Mouse (Mus musculus): Measurements from ENCODE around the gene Aurkb. TPM values are rescaled to one million over a fixed set of nuclear protein-coding genes. Genes with fewer than 3 reads are reported as not detected.
"Not testable (repeated sequence)": the region's sequence is repeated elsewhere in the genome, so short reads cannot be mapped to it uniquely, and the experiment has no call there.

The Aurkb gene
- polyA plus RNA-seq, 1 experiment from 2014 or later: 29.6 TPM

DNA sequence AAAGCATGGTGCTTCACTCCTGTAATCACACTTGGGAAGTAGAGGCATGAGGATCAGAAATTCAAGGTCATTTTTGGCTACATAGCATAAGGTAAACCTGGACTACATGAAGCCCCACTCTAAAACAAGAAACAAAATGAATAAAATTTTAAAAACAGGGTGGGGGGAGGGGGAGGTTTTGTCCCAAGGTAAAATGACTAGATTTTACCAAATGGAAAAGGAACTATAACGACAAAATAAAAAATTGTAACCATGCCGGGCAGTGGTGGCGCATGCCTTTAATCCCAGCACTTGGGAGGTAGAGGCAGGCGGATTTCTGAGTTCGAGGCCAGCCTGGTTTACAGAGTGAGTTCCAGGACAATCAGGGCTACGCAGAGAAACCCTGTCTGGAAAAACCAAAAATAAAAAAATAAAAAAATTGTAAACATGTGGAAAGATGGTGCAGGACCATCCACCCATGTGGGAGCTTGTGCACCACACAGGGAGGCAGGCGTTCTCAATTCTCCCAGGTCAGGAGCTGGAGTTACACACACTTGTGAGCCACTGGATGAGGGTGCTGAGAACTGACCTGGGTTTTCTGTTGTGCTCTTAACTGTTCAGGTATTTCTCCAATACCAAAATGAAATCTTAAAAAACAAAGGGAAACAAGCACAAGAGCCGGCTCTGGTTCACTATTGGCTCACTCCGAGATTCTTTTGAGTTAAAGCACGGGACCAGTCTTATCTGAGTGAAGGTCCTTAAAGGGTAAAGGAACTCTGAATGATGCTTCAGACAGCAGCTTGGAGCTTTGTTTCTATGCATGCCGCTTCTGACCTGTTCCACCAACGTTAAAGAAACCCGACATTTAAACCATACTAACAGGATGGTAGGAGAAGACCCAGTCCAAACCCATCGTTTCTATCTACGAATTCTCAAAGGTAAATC lies 34.8 kb upstream of the Aurkb start:
- no peaks in the 10 kb centered on the region for H3K9me3 ChIP-seq (ENCODE audit: control insufficient read depth, low read length)
- no peak overlapping the region for H3K9ac ChIP-seq (replicated peaks; ENCODE audit: low read length)
- peaks cover 16% of the 10 kb centered on the region for H3K4me1 ChIP-seq (ENCODE audit: control insufficient read depth, insufficient read depth, low read length)
- H3K4me3 ChIP-seq (replicated peaks; ENCODE audit: low read depth, low read length): no peak overlapping the region
- DNase-seq (no peak), ATAC-seq (ENCODE audit: low FRiP score, low TSS enrichment) (no peak)
- no peak overlapping the region for H3K27ac ChIP-seq (replicated peaks; ENCODE audit: low read depth, low read length)
- no peaks in the 10 kb centered on the region for H3K27me3 ChIP-seq (ENCODE audit: control insufficient read depth, insufficient read depth, low read length)
- no peaks in the 10 kb centered on the region for H3K36me3 ChIP-seq (ENCODE audit: control insufficient read depth, insufficient read depth, low read length)
- 91% methylated on average over 15 of the region's 15 CpGs for WGBS
- peak overlapping the region; percentile 86; the same call in 1 of the 2 replicates for H3K4me2 ChIP-seq (ENCODE audit: low read length)

DNA sequence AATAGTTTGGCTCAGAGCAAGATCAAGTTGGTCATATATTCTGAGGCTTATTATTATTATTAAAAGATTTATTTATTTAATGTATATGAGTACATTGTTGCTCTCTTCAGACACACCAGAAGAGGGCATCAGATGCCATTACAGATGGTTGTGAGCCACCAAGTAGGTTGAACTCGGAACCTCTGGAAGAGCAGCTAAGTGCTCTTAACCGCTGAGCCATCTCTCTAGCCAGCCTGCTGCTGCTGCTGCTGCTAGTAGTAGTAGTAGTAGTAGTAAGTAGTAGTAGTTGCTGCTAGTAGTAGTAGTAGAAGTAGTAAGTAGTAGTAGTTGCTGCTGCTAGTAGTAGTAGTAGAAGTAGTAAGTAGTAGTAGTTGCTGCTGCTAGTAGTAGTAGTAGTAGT lies 34.0 kb upstream of the Aurkb start:
- Histone ChIP-seq H3K4me3 (replicated peaks; ENCODE audit: low read depth, low read length) (peak overlapping the region; percentile 50), H3K4me2 (ENCODE audit: low read length) (peak overlapping the region; percentile 86), H3K4me1 (ENCODE audit: control insufficient read depth, insufficient read depth, low read length) (peaks cover 16% of the 10 kb centered on the region), H3K27ac (replicated peaks; ENCODE audit: low read depth, low read length) (peak overlapping the region; percentile 91)
- DNase-seq: peak; percentile 5
- not testable (repeated sequence) for ATAC-seq (ENCODE audit: low FRiP score, low TSS enrichment); H3K36me3 ChIP-seq (ENCODE audit: control insufficient read depth, insufficient read depth, low read length); H3K9ac ChIP-seq (replicated peaks; ENCODE audit: low read length); H3K27me3 ChIP-seq (ENCODE audit: control insufficient read depth, insufficient read depth, low read length); H3K9me3 ChIP-seq (ENCODE audit: control insufficient read depth, low read length)
- WGBS: 74% methylated on average over 2 of the region's 2 CpGs

DNA sequence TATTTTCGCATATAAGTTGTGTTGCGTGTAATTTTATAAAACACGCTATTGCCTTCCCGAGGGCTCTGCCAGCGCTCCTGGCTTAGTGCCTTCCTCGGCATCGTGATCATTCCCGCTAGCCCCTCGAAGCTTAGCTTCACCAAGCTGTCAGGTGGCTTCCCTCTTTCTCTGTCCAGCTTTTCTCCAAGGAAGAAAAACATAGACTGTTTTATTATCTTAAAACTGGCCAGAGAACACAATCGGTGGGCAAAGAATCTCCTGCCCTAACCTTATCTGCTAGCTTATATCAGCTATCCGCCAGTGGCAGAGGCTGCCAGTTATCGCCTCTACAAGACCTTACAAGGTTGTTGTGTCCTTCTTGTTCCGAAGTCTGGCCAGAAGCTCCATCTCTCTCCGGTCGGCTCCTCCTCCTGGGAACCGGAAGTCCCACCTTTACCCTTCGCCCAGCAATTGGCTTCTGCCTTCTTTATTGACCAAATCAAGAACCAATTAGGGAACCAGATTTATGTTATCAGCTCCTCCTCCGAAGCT lies 33.3 kb upstream of the Aurkb start:
- H3K9me3 ChIP-seq (ENCODE audit: control insufficient read depth, low read length): no peaks in the 10 kb centered on the region
- WGBS: 2% methylated on average over 18 of the region's 18 CpGs
- peak overlapping the region; percentile 91 for H3K27ac ChIP-seq (replicated peaks; ENCODE audit: low read depth, low read length)
- peak; percentile 64; the same call in 1 of the 2 replicates for ATAC-seq (ENCODE audit: low FRiP score, low TSS enrichment)
- peak; percentile 93 for DNase-seq
- no peaks in the 10 kb centered on the region for H3K27me3 ChIP-seq (ENCODE audit: control insufficient read depth, insufficient read depth, low read length)
- H3K4me2 ChIP-seq (ENCODE audit: low read length): peak overlapping the region; percentile 86
- H3K4me1 ChIP-seq (ENCODE audit: control insufficient read depth, insufficient read depth, low read length): peaks cover 23% of the 10 kb centered on the region
- peak overlapping the region; percentile 50 for H3K4me3 ChIP-seq (replicated peaks; ENCODE audit: low read depth, low read length)
- peak overlapping the region; percentile 66 for H3K9ac ChIP-seq (replicated peaks; ENCODE audit: low read length)
- no peaks in the 10 kb centered on the region for H3K36me3 ChIP-seq (ENCODE audit: control insufficient read depth, insufficient read depth, low read length)

DNA sequence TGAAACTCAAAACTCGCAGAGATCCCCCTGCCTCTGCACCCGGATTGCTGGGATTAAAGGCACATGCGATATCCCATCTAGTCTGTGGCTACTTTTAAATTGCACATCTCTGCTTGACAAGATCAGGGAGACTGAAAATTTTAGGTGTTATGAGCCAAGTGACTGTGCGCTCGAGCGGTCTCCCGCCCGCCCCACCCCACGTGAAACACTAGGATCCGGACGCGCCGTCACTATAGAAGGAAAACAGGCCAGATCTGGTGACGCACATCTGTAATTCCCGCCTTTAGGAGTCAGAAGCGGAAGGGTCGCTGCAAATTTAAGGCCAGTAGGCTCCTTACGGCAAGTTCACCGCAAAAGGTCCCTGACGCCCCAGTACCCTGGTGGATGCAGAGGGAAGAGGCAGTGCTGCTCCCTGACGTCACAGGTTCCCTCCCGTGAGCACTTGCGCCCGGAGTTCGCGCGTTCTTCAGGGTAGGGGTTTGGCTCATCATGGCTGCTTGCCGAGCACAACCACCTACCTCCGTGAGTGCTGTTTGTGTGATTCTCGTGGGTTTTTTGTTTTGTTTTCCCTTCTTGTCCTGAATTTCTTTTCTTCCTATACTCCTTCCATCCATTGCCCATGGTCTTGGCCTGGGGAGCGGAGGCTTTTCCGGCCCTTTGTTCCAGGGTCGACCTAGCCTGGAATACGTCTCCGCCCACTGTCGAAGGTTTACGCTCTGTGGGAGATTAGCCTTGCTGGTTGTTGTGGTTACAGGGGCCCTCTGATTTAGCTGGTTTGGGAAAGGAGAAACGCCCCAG lies 29.6 kb upstream of the Aurkb start, which contains the start of gene Ctc1:
Gene Ctc1 (plus strand): TSS at position 268 of the 798 bp plus-strand sequence.
- peak within 1 kb of the TSS; percentile 62 for H3K9ac ChIP-seq (replicated peaks; ENCODE audit: low read length)
- peaks cover 19% of the 10 kb centered on the region for H3K4me1 ChIP-seq (ENCODE audit: control insufficient read depth, insufficient read depth, low read length)
- peak; percentile 95 for ATAC-seq (ENCODE audit: low FRiP score, low TSS enrichment)
- H3K36me3 ChIP-seq (ENCODE audit: control insufficient read depth, insufficient read depth, low read length): 0 out of 2 replicates have a peak, but pooled peaks cover under 1% of the 10 kb centered on the region
- DNase-seq: peak; percentile 96
- peak within 1 kb of the TSS; percentile 85 for H3K27ac ChIP-seq (replicated peaks; ENCODE audit: low read depth, low read length)
- H3K27me3 ChIP-seq (ENCODE audit: control insufficient read depth, insufficient read depth, low read length): no peaks in the 10 kb centered on the region
- H3K9me3 ChIP-seq (ENCODE audit: control insufficient read depth, low read length): no peaks in the 10 kb centered on the region
- 4% methylated on average over 38 of the region's 38 CpGs for WGBS
- H3K4me3 ChIP-seq (replicated peaks; ENCODE audit: low read depth, low read length): peak within 1 kb of the TSS; percentile 54
- peak within 1 kb of the TSS; percentile 77 for H3K4me2 ChIP-seq (ENCODE audit: low read length)

- Histone ChIP-seq H3K27ac (replicated peaks; ENCODE audit: low read depth, low read length) (peak overlapping the region; percentile 85; the same call in 1 of the 2 replicates), H3K4me3 (replicated peaks; ENCODE audit: low read depth, low read length) (peak overlapping the region; percentile 54), H3K9ac (replicated peaks; ENCODE audit: low read length) (peak overlapping the region; percentile 62; the same call in 1 of the 2 replicates), H3K4me2 (ENCODE audit: low read length) (peak overlapping the region; percentile 77), H3K27me3 (ENCODE audit: control insufficient read depth, insufficient read depth, low read length) (no peaks in the 10 kb centered on the region), H3K36me3 (ENCODE audit: control insufficient read depth, insufficient read depth, low read length) (peaks cover 8% of the 10 kb centered on the region), H3K4me1 (ENCODE audit: control insufficient read depth, insufficient read depth, low read length) (peaks cover 11% of the 10 kb centered on the region), H3K9me3 (ENCODE audit: control insufficient read depth, low read length) (no peaks in the 10 kb centered on the region)
- DNase-seq: peak; percentile 5
- ATAC-seq (ENCODE audit: low FRiP score, low TSS enrichment): no peak
- 65% methylated on average over 3 of the region's 3 CpGs for WGBS
These were observed 28.7 kb upstream of the Aurkb start for GRCm38 (mm10) chr11:69016755-69017154.

- Histone ChIP-seq H3K4me3 (replicated peaks; ENCODE audit: low read depth, low read length) (no peak overlapping the region), H3K9ac (replicated peaks; ENCODE audit: low read length) (no peak overlapping the region), H3K4me2 (ENCODE audit: low read length) (no peak overlapping the region), H3K36me3 (ENCODE audit: control insufficient read depth, insufficient read depth, low read length) (peaks cover 47% of the 10 kb centered on the region), H3K27ac (replicated peaks; ENCODE audit: low read depth, low read length) (no peak overlapping the region), H3K9me3 (ENCODE audit: control insufficient read depth, low read length) (no peaks in the 10 kb centered on the region), H3K4me1 (ENCODE audit: control insufficient read depth, insufficient read depth, low read length) (peaks cover 8% of the 10 kb centered on the region), H3K27me3 (ENCODE audit: control insufficient read depth, insufficient read depth, low read length) (no peaks in the 10 kb centered on the region)
- no peak for ATAC-seq (ENCODE audit: low FRiP score, low TSS enrichment)
- DNase-seq: no peak
These were observed 24.8 kb upstream of the Aurkb start for GRCm38 (mm10) chr11:69020691-69021090.

DNA sequence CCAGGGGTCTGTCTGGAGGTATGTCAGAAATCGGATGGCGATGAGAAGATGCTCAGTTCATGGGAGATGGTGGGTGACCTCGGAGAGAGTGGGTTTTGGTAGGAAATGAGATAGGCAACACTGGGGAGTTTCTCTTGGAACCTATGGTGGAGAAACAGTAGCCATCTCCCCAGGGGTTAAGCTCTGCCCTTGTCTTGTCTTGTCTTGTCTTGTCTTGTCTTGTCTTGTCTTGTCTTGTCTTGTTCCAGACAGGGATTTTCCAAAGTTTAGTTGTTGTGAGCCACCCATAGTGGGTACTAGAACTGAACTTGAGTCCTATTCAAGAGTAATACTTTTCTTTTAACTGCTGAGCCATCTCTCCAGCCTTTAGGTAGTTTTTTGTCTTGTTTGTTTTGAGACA lies 18.9 kb upstream of the Aurkb start:
- no peak for ATAC-seq (ENCODE audit: low FRiP score, low TSS enrichment)
- Histone ChIP-seq H3K4me1 (ENCODE audit: control insufficient read depth, insufficient read depth, low read length) (no peaks in the 10 kb centered on the region), H3K9me3 (ENCODE audit: control insufficient read depth, low read length) (no peaks in the 10 kb centered on the region), H3K9ac (replicated peaks; ENCODE audit: low read length) (no peak overlapping the region), H3K36me3 (ENCODE audit: control insufficient read depth, insufficient read depth, low read length) (peaks cover 100% of the 10 kb centered on the region), H3K4me3 (replicated peaks; ENCODE audit: low read depth, low read length) (no peak overlapping the region), H3K4me2 (ENCODE audit: low read length) (no peak overlapping the region), H3K27ac (replicated peaks; ENCODE audit: low read depth, low read length) (no peak overlapping the region), H3K27me3 (ENCODE audit: control insufficient read depth, insufficient read depth, low read length) (no peaks in the 10 kb centered on the region)
- 93% methylated on average over 3 of the region's 3 CpGs for WGBS
- no peak for DNase-seq

- Histone ChIP-seq H3K4me2 (ENCODE audit: low read length) (no peak overlapping the region), H3K27me3 (ENCODE audit: control insufficient read depth, insufficient read depth, low read length) (no peaks in the 10 kb centered on the region), H3K27ac (replicated peaks; ENCODE audit: low read depth, low read length) (no peak overlapping the region), H3K36me3 (ENCODE audit: control insufficient read depth, insufficient read depth, low read length) (peaks cover 100% of the 10 kb centered on the region), H3K4me3 (replicated peaks; ENCODE audit: low read depth, low read length) (no peak overlapping the region), H3K4me1 (ENCODE audit: control insufficient read depth, insufficient read depth, low read length) (no peaks in the 10 kb centered on the region), H3K9ac (replicated peaks; ENCODE audit: low read length) (no peak overlapping the region), H3K9me3 (ENCODE audit: control insufficient read depth, low read length) (no peaks in the 10 kb centered on the region)
- WGBS: 62% methylated on average over 2 of the region's 2 CpGs
- DNase-seq (no peak), ATAC-seq (ENCODE audit: low FRiP score, low TSS enrichment) (no peak)
These were observed 16.6 kb upstream of the Aurkb start for GRCm38 (mm10) chr11:69028805-69029204.
